Mouse (Mus musculus): ENCODE measurements at regions not wholly inside any gene's neighbourhood (a gene's known extent, or its start where the extent isn't known, plus 50 kb on each side); places are given as distances from the start of the nearest gene placed in this dataset.

GRCm38 (mm10) chr4:83108659-83108967 is 56.5 kb upstream of the Frem1 start:
- TF ChIP-seq CTCF (IDR thresholded peaks at IDR 0.05; ENCODE audit: borderline replicate concordance, insufficient read depth, low read length) (no peak), POLR2A (IDR thresholded peaks at IDR 0.05; ENCODE audit: low read depth, low read length) (no peak)

Measured in embryonic fibroblast, embryonic 13.5 days (primary cell).